Mouse (Mus musculus): ENCODE measurements around the gene Kcng3.

The Kcng3 gene

DNA sequence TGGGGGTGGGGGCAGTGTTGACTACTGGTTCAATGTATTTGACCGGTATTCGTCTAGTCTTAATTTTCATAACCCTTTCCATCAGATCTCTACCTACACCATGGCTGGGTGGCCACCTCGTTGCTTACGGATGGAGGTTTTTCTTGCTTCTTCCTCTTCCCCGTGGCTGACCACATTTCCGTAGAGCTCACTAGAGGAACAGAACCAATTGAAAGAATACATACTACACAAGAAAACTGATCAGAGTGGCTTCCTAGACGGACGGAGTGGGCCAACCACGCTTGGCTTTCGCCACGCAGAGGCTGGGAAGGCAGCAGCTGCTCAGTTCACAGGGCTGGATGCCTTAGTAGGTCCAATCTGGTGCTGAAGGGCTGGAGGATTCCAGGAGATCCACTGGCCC is 75.9 kb downstream of the Kcng3 start:
- no peak for DNase-seq (ENCODE audit: low read depth, low spot score)

DNA sequence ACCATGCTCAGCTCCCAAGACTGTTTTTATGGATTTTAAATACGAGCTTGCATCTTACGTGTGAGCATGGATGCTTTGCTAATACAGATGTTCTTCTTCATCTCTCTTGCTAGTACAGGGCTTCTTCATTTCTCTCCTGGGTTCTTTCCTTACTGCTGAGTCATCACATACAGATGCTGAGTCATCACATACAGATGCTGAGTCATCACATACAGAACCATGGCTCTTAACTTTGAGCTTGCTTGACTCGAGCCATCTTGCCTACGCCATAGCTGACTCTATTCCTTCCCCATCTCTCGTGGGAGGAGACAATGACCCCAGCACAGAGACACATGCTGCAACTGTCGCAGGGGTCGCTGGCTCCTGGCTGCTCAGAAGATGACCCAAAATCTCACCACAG is 76.7 kb downstream of the Kcng3 start:
- DNase-seq (ENCODE audit: low read depth, low spot score): no peak

DNA sequence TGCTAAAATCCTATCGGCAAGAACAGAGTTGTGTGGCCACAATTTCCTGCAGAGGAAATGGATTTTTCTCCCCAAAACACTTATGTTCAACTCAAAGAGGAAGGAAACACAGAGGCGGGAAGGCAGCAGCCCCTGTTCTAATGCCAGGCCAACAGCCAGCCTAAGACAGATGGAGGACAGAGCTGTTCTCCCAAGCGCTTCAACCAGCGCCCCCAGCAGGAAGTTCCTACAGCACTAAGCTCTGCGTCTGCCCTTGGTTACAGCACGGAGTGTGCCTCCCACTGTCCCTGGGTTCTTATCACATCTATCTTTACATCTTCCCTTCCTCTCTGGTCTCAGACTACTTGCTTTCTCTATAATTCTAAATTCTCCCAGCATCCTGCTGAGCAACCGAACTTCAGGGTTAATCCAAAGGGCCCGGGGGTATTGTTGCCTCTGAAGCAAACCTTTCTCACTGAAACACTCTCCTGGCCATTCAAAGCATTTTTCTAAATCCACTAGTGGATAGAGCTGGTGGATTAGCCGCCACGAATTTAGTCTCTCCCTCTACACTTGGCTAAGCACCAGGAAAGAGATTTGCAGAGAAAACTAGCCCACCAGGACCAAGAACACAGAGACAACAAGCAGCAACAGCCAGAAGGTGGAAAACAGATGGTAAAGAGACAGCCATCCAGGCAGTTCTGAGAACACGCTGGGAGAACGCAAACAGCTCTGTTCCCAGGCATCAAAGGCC is 83.0 kb downstream of the Kcng3 start:
- no peak for DNase-seq (ENCODE audit: low read depth, low spot score)

DNA sequence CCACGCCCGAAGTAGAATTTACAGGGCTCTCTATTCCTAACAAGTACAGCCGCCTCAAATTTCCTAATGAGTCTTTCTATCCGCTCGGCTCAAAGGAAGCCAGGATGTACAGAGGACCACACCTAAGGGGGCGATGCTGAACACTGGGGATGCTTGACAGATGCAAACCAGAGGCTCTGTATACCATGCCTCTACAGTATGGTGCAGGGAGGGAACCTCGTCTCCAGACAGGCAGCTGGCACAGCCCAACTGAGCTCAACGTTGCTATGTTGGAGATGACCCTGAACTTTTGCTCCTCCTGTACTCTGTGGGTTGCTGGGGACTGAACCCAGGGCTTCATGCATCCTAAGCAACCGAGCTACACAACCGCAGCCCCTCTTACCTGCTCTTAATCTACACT is 84.5 kb downstream of the Kcng3 start:
- DNase-seq (ENCODE audit: low read depth, low spot score): no peak

DNA sequence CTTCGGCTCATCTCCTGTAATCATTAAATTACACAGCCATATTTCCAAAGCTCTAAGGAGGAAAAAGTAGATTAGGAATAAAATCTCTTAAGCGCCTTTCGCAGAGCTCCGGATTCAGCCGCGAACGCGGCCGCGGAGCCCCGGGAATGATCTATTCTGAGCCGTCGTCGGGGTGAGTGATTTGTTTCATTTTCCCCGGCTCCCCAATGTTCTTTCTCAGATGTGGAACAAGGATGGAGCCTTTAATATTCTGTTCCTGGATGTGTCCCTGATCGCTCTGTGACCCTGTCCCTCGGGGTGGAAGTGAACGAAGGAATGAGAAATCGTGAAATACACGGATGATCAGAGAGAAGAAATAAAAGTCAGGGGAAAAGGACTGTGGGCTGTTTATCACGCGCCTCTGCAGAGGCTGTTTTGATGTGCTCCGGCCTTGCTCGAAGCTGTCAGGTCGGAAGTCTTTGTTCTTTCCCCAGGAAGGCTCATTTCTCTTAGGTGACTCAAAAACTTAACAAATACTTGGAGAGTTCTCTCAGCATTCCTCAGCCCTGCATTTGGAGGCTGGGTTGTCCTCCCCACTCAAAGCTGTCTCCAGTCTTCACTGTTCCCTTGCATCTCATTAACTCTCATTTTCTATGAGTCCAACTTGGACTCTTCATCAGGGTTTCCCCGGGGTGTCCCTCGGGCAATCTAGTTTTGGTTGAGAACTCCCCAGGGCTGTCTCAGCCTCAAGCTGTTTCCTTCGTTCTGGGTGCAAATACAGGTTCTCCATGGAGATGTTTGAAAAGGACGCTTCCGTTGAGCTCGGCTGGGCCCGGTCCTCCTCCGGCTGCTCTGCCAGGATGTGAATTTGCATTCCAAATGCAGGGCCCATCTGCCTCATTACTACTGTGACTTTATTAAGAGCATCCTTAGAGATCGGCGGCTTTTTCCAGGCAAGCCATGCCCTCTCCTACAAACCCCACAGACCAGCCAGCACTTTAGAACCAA is 85.6 kb downstream of the Kcng3 start:
- no peak for DNase-seq (ENCODE audit: low read depth, low spot score)

DNA sequence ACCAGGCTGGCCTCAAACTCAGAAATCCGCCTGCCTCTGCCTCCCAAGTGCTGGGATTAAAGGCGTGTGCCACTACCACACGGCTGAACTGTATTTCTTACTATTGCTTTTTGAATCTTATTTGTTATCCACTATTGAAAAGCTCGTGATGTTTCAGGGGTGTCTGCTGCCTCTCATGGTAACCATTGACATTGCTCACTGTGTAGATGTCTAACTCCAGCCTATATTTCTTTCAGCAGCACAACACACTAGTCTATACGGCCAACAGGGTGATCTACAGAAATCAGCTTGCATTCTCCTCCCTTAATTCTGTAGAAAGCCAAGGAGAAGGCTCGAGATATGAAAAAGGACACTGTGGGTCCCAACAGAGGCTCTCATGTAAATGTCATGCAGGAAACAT is 86.4 kb downstream of the Kcng3 start:
- DNase-seq (ENCODE audit: low read depth, low spot score): no peak

DNA sequence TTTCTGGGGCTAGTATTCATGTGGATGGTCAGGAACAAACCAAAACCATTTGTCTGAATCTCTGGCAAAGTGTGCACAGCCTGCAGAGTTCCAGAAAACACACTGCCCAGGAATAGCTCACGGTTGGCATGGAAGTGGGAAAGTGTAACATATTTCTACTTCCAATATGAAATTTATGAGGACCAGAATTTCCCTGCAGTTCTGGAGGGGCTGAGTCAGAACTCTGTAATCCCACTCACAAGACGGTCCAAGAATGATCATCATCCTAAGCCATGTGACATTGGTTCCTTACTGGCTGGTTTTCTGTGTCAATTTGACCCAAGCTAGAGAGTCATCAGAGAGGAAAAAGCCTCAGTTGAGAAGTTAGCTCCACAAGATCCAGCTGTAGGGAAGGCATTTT is 89.3 kb downstream of the Kcng3 start:
- no peak for DNase-seq (ENCODE audit: low read depth, low spot score)

DNA sequence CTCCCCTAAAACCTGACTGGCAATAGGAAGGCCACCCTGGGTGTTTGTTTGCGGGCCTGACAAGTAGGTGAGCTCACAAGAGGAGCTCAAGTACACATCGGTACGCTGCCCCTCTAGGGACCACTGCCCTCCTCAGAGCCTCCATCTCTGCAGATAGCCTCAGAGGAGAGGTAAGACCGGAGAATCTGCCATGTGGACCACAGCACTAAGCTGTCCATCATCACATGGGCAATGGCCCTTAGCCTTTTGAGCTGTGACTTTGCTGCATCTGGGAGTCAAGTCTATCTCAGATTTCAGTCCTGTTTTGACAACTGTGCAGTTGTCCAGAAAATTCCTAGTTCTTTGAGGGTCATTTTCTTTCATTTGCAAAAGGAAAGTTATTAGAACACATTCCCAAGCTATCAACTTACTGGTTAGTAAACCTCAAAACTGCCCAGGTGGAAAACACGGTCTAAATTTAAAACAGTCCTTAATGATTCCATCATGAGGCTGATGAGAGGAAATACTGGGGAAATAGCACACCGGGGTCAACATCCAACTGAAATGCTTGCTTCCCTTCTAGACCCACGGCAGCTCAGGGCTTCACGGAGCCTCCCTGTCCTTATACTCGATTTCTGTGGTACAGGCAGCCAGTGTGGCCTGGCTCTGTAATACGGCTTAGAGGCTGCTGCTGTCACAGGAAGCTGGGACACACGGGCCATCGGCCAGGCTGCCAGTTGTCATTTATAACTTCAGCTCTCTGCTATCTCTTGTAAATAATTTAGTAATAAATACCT is 92.2 kb downstream of the Kcng3 start:
- no peak for DNase-seq (ENCODE audit: low read depth, low spot score)

DNA sequence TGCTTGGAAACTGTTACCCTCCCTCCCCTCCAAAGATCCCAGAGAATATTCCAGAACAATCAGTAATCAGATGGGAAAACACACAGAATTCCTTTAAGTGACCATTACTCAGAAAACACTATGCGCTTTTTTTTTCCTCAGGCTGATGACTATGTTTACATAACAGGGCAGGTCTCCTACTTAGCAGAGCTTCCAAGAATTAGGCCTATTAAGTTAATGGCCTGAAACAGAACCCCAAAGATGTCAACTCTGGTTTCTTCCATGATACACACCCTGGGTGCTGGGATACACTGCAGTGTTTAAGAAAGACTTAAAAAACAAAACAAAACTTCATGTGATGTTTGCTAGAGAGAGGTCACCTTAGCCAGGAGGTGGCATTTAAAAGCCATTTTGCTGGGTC is 93.0 kb downstream of the Kcng3 start:
- no peak for DNase-seq (ENCODE audit: low read depth, low spot score)

DNA sequence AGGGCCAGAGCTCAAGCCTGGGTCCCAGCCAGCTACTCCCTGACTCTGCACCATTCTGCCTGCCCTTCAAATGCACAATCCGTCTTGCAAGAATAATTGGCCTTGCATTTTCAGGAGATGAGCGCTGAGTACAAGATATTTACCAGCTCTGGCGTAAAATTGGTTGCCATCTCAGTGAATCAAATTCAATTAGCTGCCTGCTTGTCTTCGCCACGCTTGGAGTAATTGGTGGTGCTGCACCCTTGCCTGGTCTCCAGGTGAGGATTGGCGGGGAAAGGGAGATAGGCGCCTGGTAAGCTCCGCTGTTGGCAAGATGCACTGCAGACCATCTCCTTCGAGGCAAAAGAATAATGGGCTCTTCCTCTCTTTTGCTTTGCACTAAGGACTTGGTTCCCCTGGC is 93.6 kb downstream of the Kcng3 start:
- DNase-seq (ENCODE audit: low read depth, low spot score): no peak
